Mouse (Mus musculus): ENCODE measurements around the gene Mum1l1.

GRCm38 (mm10) chrX:139247294-139247693, 37.5 kb downstream of the Mum1l1 start:
- peak; percentile 26; the same call in 1 of the 2 replicates for TF ChIP-seq CTCF (IDR thresholded peaks at IDR 0.05; ENCODE audit: borderline replicate concordance, extremely low read depth, insufficient read depth, insufficient read length)
- TF ChIP-seq POLR2A (IDR thresholded peaks at IDR 0.05; ENCODE audit: borderline replicate concordance, extremely low read depth, insufficient read depth, insufficient read length, poor library complexity, severe bottlenecking), result no peak
